Mouse (Mus musculus) gastrocnemius, postnatal 25 days (tissue): ENCODE data around the gene Irf2bp1. TPM values are rescaled to one million over a fixed set of nuclear protein-coding genes. Genes with fewer than 3 reads are reported as not detected.

Experiments
- DNase-seq: peaks from one replicate; pipeline ENCODE4 v3.0.0; 2022
- total RNA-seq, 2 experiments: library from RNA; stranded (reverse); gene quantifications; 1 replicate in 1 of 2; 2 replicates in 1 of 2; pipeline ENCODE4 v1.2.3; 2021

Gene Irf2bp1
- total RNA-seq, 2 experiments from 2014 or later: 13.7 to 14.3 TPM

GRCm38 (mm10) chr7:19000421-19000820, 3.4 kb upstream of the Irf2bp1 start:
- DNase-seq: no peak

- peak; percentile 74 for DNase-seq
These were observed 2.6 kb upstream of the Irf2bp1 start for GRCm38 (mm10) chr7:19001066-19001806.

- no peak for DNase-seq
These were observed 2.1 kb upstream of the Irf2bp1 start for GRCm38 (mm10) chr7:19001807-19002085.

GRCm38 (mm10) chr7:19002115-19002514, 1.7 kb upstream of the Irf2bp1 start:
- no peak for DNase-seq

- peak; percentile 75 for DNase-seq
These were observed 871 bp upstream of the Irf2bp1 start for GRCm38 (mm10) chr7:19002848-19003498.

GRCm38 (mm10) chr7:19004631-19005079, 811 bp downstream of the Irf2bp1 start:
- peak; percentile 41 for DNase-seq

GRCm38 (mm10) chr7:19005417-19006121, 1.7 kb downstream of the Irf2bp1 start:
- no peak for DNase-seq

- DNase-seq: peak; percentile 65
These were observed 2.6 kb downstream of the Irf2bp1 start for GRCm38 (mm10) chr7:19006476-19006875.

- DNase-seq: no peak
These were observed 3.5 kb downstream of the Irf2bp1 start for GRCm38 (mm10) chr7:19007026-19007977.

GRCm38 (mm10) chr7:19010581-19010980, 6.7 kb downstream of the Irf2bp1 start:
- DNase-seq: no peak

- DNase-seq: no peak
These were observed 8.3 kb downstream of the Irf2bp1 start for GRCm38 (mm10) chr7:19012025-19012621.

GRCm38 (mm10) chr7:19012882-19013281, 9.0 kb downstream of the Irf2bp1 start:
- no peak for DNase-seq

- DNase-seq: no peak
These were observed 10.6 kb downstream of the Irf2bp1 start for GRCm38 (mm10) chr7:19014452-19014851.

GRCm38 (mm10) chr7:19016042-19016441, 12.2 kb downstream of the Irf2bp1 start:
- no peak for DNase-seq

- no peak for DNase-seq
These were observed 14.1 kb downstream of the Irf2bp1 start for GRCm38 (mm10) chr7:19017909-19018308.

GRCm38 (mm10) chr7:19021048-19021447, 17.2 kb downstream of the Irf2bp1 start:
- DNase-seq: no peak

GRCm38 (mm10) chr7:19022189-19022958, 18.5 kb downstream of the Irf2bp1 start:
- no peak for DNase-seq

GRCm38 (mm10) chr7:19023357-19023814, 19.5 kb downstream of the Irf2bp1 start, which contains the start of gene Foxa3:
Gene Foxa3, minus strand, starts transcription at chr7:19023538.
- peak; percentile 76 for DNase-seq

- peak; percentile 97 for DNase-seq
These were observed 20.3 kb downstream of the Irf2bp1 start, which contains the start of gene Sympk for GRCm38 (mm10) chr7:19024096-19024506. Gene Sympk, plus strand, starts transcription at chr7:19024377.

- no peak for DNase-seq
These were observed 20.9 kb downstream of the Irf2bp1 start for GRCm38 (mm10) chr7:19024581-19025255.
